In the genomic region with DNA sequence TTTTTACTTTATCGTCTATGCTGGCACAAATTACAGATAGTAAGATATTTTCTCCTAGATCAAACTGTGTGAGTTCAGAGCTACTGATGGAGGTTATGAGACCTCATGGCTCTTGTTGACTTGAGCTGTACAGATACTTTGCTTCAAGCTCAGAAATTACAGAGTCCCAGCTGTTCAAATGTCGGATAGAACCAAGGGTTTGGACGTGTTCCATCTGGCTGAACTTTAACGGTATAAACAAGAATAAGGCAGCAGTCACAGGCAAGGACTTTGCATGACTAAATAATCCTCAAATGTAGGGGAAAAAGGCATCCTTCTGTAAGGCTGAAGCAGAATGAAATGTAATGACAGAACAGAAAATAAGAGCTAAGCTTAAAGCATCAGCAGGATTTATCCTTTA, we compare ENCODE assay signal across 11 mouse cellular contexts.
DNase-seq lines count a peak whose midpoint lies in the region; ATAC-seq and TF ChIP-seq lines count a peak whose summit lies in the region.
"Had no signal": no experiment of that assay in that cellular context is flagged by ENCODE, and none has a peak within 500 bp of the region (broad histone marks: within the 10 kb centered on the region; RNA-seq: fewer than 3 reads in every experiment).

No protein-coding gene starts in this region.

- peak; percentile 46 for DNase-seq in forebrain, embryonic 14.5 days (ENCODE audit: low spot score)
- DNase-seq in forebrain, embryonic 10.5 days (ENCODE audit: extremely low spot score, low spot score) = no peak
- peak; percentile 18 to 53 for DNase-seq in left cerebral cortex, postnatal 25 days (ENCODE audit: low spot score in 2 of 2)
- no peak for DNase-seq in left cerebral cortex, adult 2 months (ENCODE audit: extremely low spot score in 1 of 2, low spot score in 2 of 2)
- peak; percentile 16 to 46 for DNase-seq in heart, postnatal 14 days
- peak; percentile 77 for DNase-seq in lung, postnatal 0 days (ENCODE audit: low spot score)
- DNase-seq in ovary, postnatal 14 days (ENCODE audit: low spot score) = no peak
- no peak for DNase-seq in ovary, postnatal 36 days (ENCODE audit: low spot score)
- DNase-seq: right cerebral cortex, postnatal 4 days had no signal

- H3K4me3 ChIP-seq in forebrain, embryonic 14.5 days (ENCODE audit: low read depth, low read length) = no peak overlapping the region
- no peak overlapping the region for H3K4me3 ChIP-seq in forebrain, embryonic 10.5 days
- no peak overlapping the region for H3K4me3 ChIP-seq in left cerebral cortex, adult 2 months
- no peak overlapping the region for H3K4me3 ChIP-seq in lung, postnatal 0 days (ENCODE audit: low read depth, low read length)
- H3K4me3 ChIP-seq: limb, embryonic 15.5 days had no signal

- no peak for TF ChIP-seq CTCF in left cerebral cortex, adult 2 months (IDR thresholded peaks at IDR 0.05)
- TF ChIP-seq CTCF in lung, postnatal 0 days (IDR thresholded peaks at IDR 0.05) = no peak

- intact Hi-C loops in left cerebral cortex, postnatal 25 days (cut with DNase I) = no loop called here
- intact Hi-C loops in left cerebral cortex, adult 2 months (cut with DNase I) = no loop called here
- intact Hi-C loops in heart, postnatal 14 days (cut with DNase I) = no loop called here

- no peaks in the 10 kb centered on the region for H3K4me1 ChIP-seq in forebrain, embryonic 14.5 days (ENCODE audit: control insufficient read depth, insufficient read depth, low read length)
- no peaks in the 10 kb centered on the region for H3K4me1 ChIP-seq in forebrain, embryonic 10.5 days
- no peaks in the 10 kb centered on the region for H3K4me1 ChIP-seq in lung, postnatal 0 days (ENCODE audit: insufficient read depth, low read depth, low read length)
- H3K4me1 ChIP-seq: limb, embryonic 15.5 days had no signal

- H3K9ac ChIP-seq in forebrain, embryonic 14.5 days (ENCODE audit: low read length) = no peak overlapping the region
- H3K9ac ChIP-seq in lung, postnatal 0 days (replicated peaks; ENCODE audit: low read depth) = no peak overlapping the region
- H3K9ac ChIP-seq: limb, embryonic 15.5 days had no signal

- no peaks in the 10 kb centered on the region for H3K27me3 ChIP-seq in forebrain, embryonic 14.5 days (replicated peaks; ENCODE audit: control insufficient read depth, insufficient read depth, low read length)
- H3K27me3 ChIP-seq in forebrain, embryonic 10.5 days (ENCODE audit: poor library complexity, severe bottlenecking) = no peaks in the 10 kb centered on the region
- H3K27me3 ChIP-seq in lung, postnatal 0 days (replicated peaks; ENCODE audit: insufficient read depth, low read length) = no peaks in the 10 kb centered on the region
- H3K27me3 ChIP-seq: limb, embryonic 15.5 days had no signal

- 0 out of 2 replicates have a peak, but pooled peaks have one; percentile 40 for ATAC-seq in forebrain, embryonic 14.5 days
- ATAC-seq in lung, postnatal 0 days = peak; percentile 62
- ATAC-seq: CD4-positive, CD25-positive, alpha-beta regulatory T cell, adult 4 months had no signal

- H3K27ac ChIP-seq in forebrain, embryonic 14.5 days (ENCODE audit: low read depth, low read length) = no peak overlapping the region
- no peak overlapping the region for H3K27ac ChIP-seq in forebrain, embryonic 10.5 days
- no peak overlapping the region; the same call in 1 of the 2 replicates for H3K27ac ChIP-seq in left cerebral cortex, adult 2 months
- H3K27ac ChIP-seq in lung, postnatal 0 days (ENCODE audit: low read length) = no peak overlapping the region
- H3K27ac ChIP-seq: limb, embryonic 15.5 days had no signal

- H3K36me3 ChIP-seq in forebrain, embryonic 14.5 days (ENCODE audit: control insufficient read depth, insufficient read depth, low read length) = no peaks in the 10 kb centered on the region
- no peaks in the 10 kb centered on the region for H3K36me3 ChIP-seq in forebrain, embryonic 10.5 days (replicated peaks)
- H3K36me3 ChIP-seq in lung, postnatal 0 days (ENCODE audit: insufficient read depth, low read length) = no peaks in the 10 kb centered on the region
- H3K36me3 ChIP-seq: limb, embryonic 15.5 days had no signal

- H3K4me2 ChIP-seq in forebrain, embryonic 14.5 days (ENCODE audit: low read length) = no peak overlapping the region
- no peak overlapping the region for H3K4me2 ChIP-seq in lung, postnatal 0 days (replicated peaks; ENCODE audit: low read depth, low read length)
- H3K4me2 ChIP-seq: limb, embryonic 15.5 days had no signal

- TF ChIP-seq EP300 in lung, postnatal 0 days (IDR thresholded peaks at IDR 0.05) = no peak

- 64% methylated on average over 4 of the region's 4 CpGs for WGBS in forebrain, embryonic 14.5 days
- WGBS in forebrain, embryonic 10.5 days = 92% methylated on average over 4 of the region's 4 CpGs
- 46% methylated on average over 4 of the region's 4 CpGs for WGBS in lung, postnatal 0 days

- H3K9me3 ChIP-seq in forebrain, embryonic 14.5 days (replicated peaks; ENCODE audit: control insufficient read depth, low read length) = no peaks in the 10 kb centered on the region
- no peaks in the 10 kb centered on the region for H3K9me3 ChIP-seq in forebrain, embryonic 10.5 days
- H3K9me3 ChIP-seq in lung, postnatal 0 days (ENCODE audit: low read length) = no peaks in the 10 kb centered on the region
- H3K9me3 ChIP-seq: limb, embryonic 15.5 days had no signal

Comparison
In these comparisons a context has a peak if more than half of its experiments do, and no peak if none do; other contexts are left out.
1. DNase-seq: peak in forebrain, embryonic 14.5 days (single experiment), left cerebral cortex, postnatal 25 days (2 of 2), heart, postnatal 14 days (2 of 2) and lung, postnatal 0 days (single experiment); none in forebrain, embryonic 10.5 days (single experiment), left cerebral cortex, adult 2 months (0 of 2), ovary, postnatal 14 days (single experiment) and ovary, postnatal 36 days (single experiment).